Mouse (Mus musculus): ENCODE results near the gene Hsd17b2.
"Not testable (repeated sequence)": the region's sequence is repeated elsewhere in the genome, so short reads cannot be mapped to it uniquely, and the experiment has no call there.

Gene Hsd17b2

GRCm38 (mm10) chr8:117715896-117716295 lies 14.2 kb downstream of the Hsd17b2 start:
- no peak for DNase-seq (ENCODE audit: low spot score)

GRCm38 (mm10) chr8:117718152-117718860 lies 16.6 kb downstream of the Hsd17b2 start:
- no peak for DNase-seq (ENCODE audit: low spot score)

- DNase-seq (ENCODE audit: low spot score), result no peak
Measured at GRCm38 (mm10) chr8:117726467-117726866, 24.8 kb downstream of the Hsd17b2 start.

GRCm38 (mm10) chr8:117727561-117727960 lies 25.9 kb downstream of the Hsd17b2 start:
- DNase-seq (ENCODE audit: low spot score), result no peak

- no peak for DNase-seq (ENCODE audit: low spot score)
Measured at GRCm38 (mm10) chr8:117728234-117728633, 26.5 kb downstream of the Hsd17b2 start.

- DNase-seq (ENCODE audit: low spot score), result no peak
Measured at GRCm38 (mm10) chr8:117730980-117731379, 29.3 kb downstream of the Hsd17b2 start.

- DNase-seq (ENCODE audit: low spot score), result no peak
Measured at GRCm38 (mm10) chr8:117736657-117737175, 35.0 kb downstream of the Hsd17b2 start.

GRCm38 (mm10) chr8:117738206-117738605 lies 36.5 kb downstream of the Hsd17b2 start:
- not testable (repeated sequence) for DNase-seq (ENCODE audit: low spot score)

GRCm38 (mm10) chr8:117740387-117740998 lies 38.8 kb downstream of the Hsd17b2 start:
- DNase-seq (ENCODE audit: low spot score), result no peak

- no peak for DNase-seq (ENCODE audit: low spot score)
Measured at GRCm38 (mm10) chr8:117742431-117743012, 40.8 kb downstream of the Hsd17b2 start.

GRCm38 (mm10) chr8:117746651-117747050 lies 44.9 kb downstream of the Hsd17b2 start:
- DNase-seq (ENCODE audit: low spot score), result no peak

GRCm38 (mm10) chr8:117747428-117747827 lies 45.7 kb downstream of the Hsd17b2 start:
- no peak for DNase-seq (ENCODE audit: low spot score)

- no peak for DNase-seq (ENCODE audit: low spot score)
Measured at GRCm38 (mm10) chr8:117747886-117748730, 46.4 kb downstream of the Hsd17b2 start.

- DNase-seq (ENCODE audit: low spot score), result no peak
Measured at GRCm38 (mm10) chr8:117749436-117749835, 47.7 kb downstream of the Hsd17b2 start.

- no peak for DNase-seq (ENCODE audit: low spot score)
Measured at GRCm38 (mm10) chr8:117757900-117758299, 56.2 kb downstream of the Hsd17b2 start.

GRCm38 (mm10) chr8:117762776-117763175 lies 61.1 kb downstream of the Hsd17b2 start:
- DNase-seq (ENCODE audit: low spot score), result no peak

GRCm38 (mm10) chr8:117764625-117765024 lies 62.9 kb downstream of the Hsd17b2 start:
- no peak for DNase-seq (ENCODE audit: low spot score)

- DNase-seq (ENCODE audit: low spot score), result no peak
Measured at GRCm38 (mm10) chr8:117765947-117766346, 64.2 kb downstream of the Hsd17b2 start.

- DNase-seq (ENCODE audit: low spot score), result no peak
Measured at GRCm38 (mm10) chr8:117768971-117769370, 67.3 kb downstream of the Hsd17b2 start.

- no peak for DNase-seq (ENCODE audit: low spot score)
Measured at GRCm38 (mm10) chr8:117771115-117771836, 69.6 kb downstream of the Hsd17b2 start.

GRCm38 (mm10) chr8:117772126-117772525 lies 70.4 kb downstream of the Hsd17b2 start:
- DNase-seq (ENCODE audit: low spot score), result no peak

Data from layer of hippocampus, adult 11-12 months (tissue).